In genomic region chr17:56305156-56305555, GRCm38 (mm10) we compare ENCODE assay signal across 8 mouse cellular contexts. TPM values are rescaled to one million over a fixed set of nuclear protein-coding genes. Genes with fewer than 3 reads are reported as not detected.
DNase-seq lines count a peak whose midpoint lies in the region; ATAC-seq lines count a peak whose summit lies in the region.

No protein-coding gene starts in this region.

- H3K4me3 ChIP-seq in lung, embryonic 15.5 days = peak overlapping the region; percentile 74
- H3K4me3 ChIP-seq in embryonic facial prominence, embryonic 13.5 days = peak overlapping the region; percentile 80
- H3K4me3 ChIP-seq in intestine, embryonic 14.5 days (ENCODE audit: low read depth, low read length) = peak overlapping the region; percentile 86
- peak overlapping the region; percentile 79 for H3K4me3 ChIP-seq in neural tube, embryonic 12.5 days

- no peak for DNase-seq in lung, postnatal 25 days (ENCODE audit: low spot score)
- no peak for DNase-seq in intestine, embryonic 14.5 days (ENCODE audit: low spot score)
- no peak for DNase-seq in retina, embryonic 14.5 days (ENCODE audit: low spot score)
- DNase-seq in left cerebral cortex, postnatal 4 days = no peak
- no peak for DNase-seq in adrenal gland, adult 8-10 months

- H3K27ac ChIP-seq in lung, embryonic 15.5 days = peak overlapping the region; percentile 69
- H3K27ac ChIP-seq in embryonic facial prominence, embryonic 13.5 days = peak overlapping the region; percentile 76; the same call in 1 of the 2 replicates
- H3K27ac ChIP-seq in intestine, embryonic 14.5 days (ENCODE audit: low read depth) = peak overlapping the region; percentile 34; the same call in 1 of the 2 replicates
- H3K27ac ChIP-seq in neural tube, embryonic 12.5 days = no peak overlapping the region

- H3K27me3 ChIP-seq in lung, embryonic 15.5 days = no peaks in the 10 kb centered on the region
- H3K27me3 ChIP-seq in embryonic facial prominence, embryonic 13.5 days = no peaks in the 10 kb centered on the region
- H3K27me3 ChIP-seq in intestine, embryonic 14.5 days (replicated peaks; ENCODE audit: control insufficient read depth, insufficient read depth, low read length) = no peaks in the 10 kb centered on the region
- no peaks in the 10 kb centered on the region for H3K27me3 ChIP-seq in neural tube, embryonic 12.5 days (replicated peaks)

- 14% methylated on average over 9 of the region's 9 CpGs for WGBS in lung, embryonic 15.5 days
- WGBS in embryonic facial prominence, embryonic 13.5 days = 28% methylated on average over 9 of the region's 9 CpGs
- WGBS in intestine, embryonic 14.5 days = 20% methylated on average over 9 of the region's 9 CpGs
- 20% methylated on average over 9 of the region's 9 CpGs for WGBS in neural tube, embryonic 12.5 days

- peaks cover 53% of the 10 kb centered on the region for H3K4me1 ChIP-seq in lung, embryonic 15.5 days
- H3K4me1 ChIP-seq in embryonic facial prominence, embryonic 13.5 days = peaks cover 45% of the 10 kb centered on the region
- H3K4me1 ChIP-seq in intestine, embryonic 14.5 days (replicated peaks; ENCODE audit: control insufficient read depth, insufficient read depth, low read length) = peaks cover 46% of the 10 kb centered on the region
- H3K4me1 ChIP-seq in neural tube, embryonic 12.5 days = peaks cover 38% of the 10 kb centered on the region

- H3K4me2 ChIP-seq in lung, embryonic 15.5 days = peak overlapping the region; percentile 96
- peak overlapping the region; percentile 100 for H3K4me2 ChIP-seq in embryonic facial prominence, embryonic 13.5 days
- peak overlapping the region; percentile 99 for H3K4me2 ChIP-seq in intestine, embryonic 14.5 days (ENCODE audit: low read length)
- H3K4me2 ChIP-seq in neural tube, embryonic 12.5 days (replicated peaks) = peak overlapping the region; percentile 95

- peaks cover 30% of the 10 kb centered on the region for H3K36me3 ChIP-seq in lung, embryonic 15.5 days
- peaks cover 43% of the 10 kb centered on the region for H3K36me3 ChIP-seq in embryonic facial prominence, embryonic 13.5 days
- peaks cover 47% of the 10 kb centered on the region for H3K36me3 ChIP-seq in intestine, embryonic 14.5 days (ENCODE audit: control insufficient read depth, insufficient read depth, low read length)
- peaks cover 19% of the 10 kb centered on the region; the same call in 1 of the 2 replicates for H3K36me3 ChIP-seq in neural tube, embryonic 12.5 days

- H3K9me3 ChIP-seq in lung, embryonic 15.5 days = no peaks in the 10 kb centered on the region
- no peaks in the 10 kb centered on the region for H3K9me3 ChIP-seq in embryonic facial prominence, embryonic 13.5 days
- H3K9me3 ChIP-seq in intestine, embryonic 14.5 days (ENCODE audit: control insufficient read depth, low read length) = no peaks in the 10 kb centered on the region
- no peaks in the 10 kb centered on the region for H3K9me3 ChIP-seq in neural tube, embryonic 12.5 days

- intact Hi-C loops in left cerebral cortex, postnatal 4 days (cut with DNase I) = no loop called here

- ATAC-seq in lung, embryonic 15.5 days (ENCODE audit: borderline replicate concordance, extremely low read depth, low FRiP score, low TSS enrichment) = no peak
- ATAC-seq in embryonic facial prominence, embryonic 13.5 days (ENCODE audit: insufficient number of reproducible peaks, insufficient read depth, low FRiP score, low TSS enrichment, low read depth) = no peak
- ATAC-seq in intestine, embryonic 14.5 days (replicated peaks; ENCODE audit: low FRiP score, low TSS enrichment, low read depth) = no peak
- ATAC-seq in neural tube, embryonic 12.5 days (ENCODE audit: low FRiP score, low read depth) = no peak

- H3K9ac ChIP-seq in lung, embryonic 15.5 days = peak overlapping the region; percentile 62
- H3K9ac ChIP-seq in embryonic facial prominence, embryonic 13.5 days = peak overlapping the region; percentile 84
- peak overlapping the region; percentile 83 for H3K9ac ChIP-seq in intestine, embryonic 14.5 days (ENCODE audit: low read length)
- H3K9ac ChIP-seq in neural tube, embryonic 12.5 days = peak overlapping the region; percentile 71

RNA-seq across cellular contexts. Expression of gene Uhrf1, which starts 2.0 kb away (rescaled TPM):
- polyA plus RNA-seq in lung, embryonic 15.5 days (2015; fragmentation: Nextera tagmentation; extraction: Ambion mirVana) = 148 and 150 TPM in 2 replicates
- 135 and 143 TPM in 2 replicates for polyA plus RNA-seq in embryonic facial prominence, embryonic 13.5 days (2015; fragmentation: Nextera tagmentation; extraction: Ambion mirVana)
- polyA plus RNA-seq in intestine, embryonic 14.5 days (2014; fragmentation: Nextera tagmentation; extraction: Ambion mirVana) = 122 and 123 TPM in 2 replicates
- polyA plus RNA-seq in neural tube, embryonic 12.5 days (2016; fragmentation: Nextera tagmentation; extraction: Ambion mirVana) = 94.7 and 95.2 TPM in 2 replicates
- 10 to 100 TPM; 12.3 to 16.2 TPM for total RNA-seq in left cerebral cortex, postnatal 4 days (2021)
- total RNA-seq in adrenal gland, adult 8-10 months (2022) = 1 to 10 TPM; 1.8 to 3.4 (median 2.6) TPM

RNA-seq across cellular contexts. Expression of gene Arrdc5, which starts 5.1 kb away (rescaled TPM):
- polyA plus RNA-seq in lung, embryonic 15.5 days (2015; fragmentation: Nextera tagmentation; extraction: Ambion mirVana) = not detected in 2 replicates
- not detected in 2 replicates for polyA plus RNA-seq in embryonic facial prominence, embryonic 13.5 days (2015; fragmentation: Nextera tagmentation; extraction: Ambion mirVana)
- 0.17 TPM in 1 of 2 replicates, not detected in the other for polyA plus RNA-seq in intestine, embryonic 14.5 days (2014; fragmentation: Nextera tagmentation; extraction: Ambion mirVana)
- polyA plus RNA-seq in neural tube, embryonic 12.5 days (2016; fragmentation: Nextera tagmentation; extraction: Ambion mirVana) = not detected in 2 replicates
- total RNA-seq in left cerebral cortex, postnatal 4 days (2021) = not detected
- not detected for total RNA-seq in adrenal gland, adult 8-10 months (2022)

RNA-seq across cellular contexts. Expression of gene Plin3, which starts 12.5 kb away (rescaled TPM):
- 82.4 and 82.5 TPM in 2 replicates for polyA plus RNA-seq in lung, embryonic 15.5 days (2015; fragmentation: Nextera tagmentation; extraction: Ambion mirVana)
- polyA plus RNA-seq in embryonic facial prominence, embryonic 13.5 days (2015; fragmentation: Nextera tagmentation; extraction: Ambion mirVana) = 65.8 and 83.2 TPM in 2 replicates
- polyA plus RNA-seq in intestine, embryonic 14.5 days (2014; fragmentation: Nextera tagmentation; extraction: Ambion mirVana) = 88.2 and 95.1 TPM in 2 replicates
- polyA plus RNA-seq in neural tube, embryonic 12.5 days (2016; fragmentation: Nextera tagmentation; extraction: Ambion mirVana) = 29.0 and 31.7 TPM in 2 replicates
- 1 to 10 TPM; 4.5 to 6.1 TPM for total RNA-seq in left cerebral cortex, postnatal 4 days (2021)
- total RNA-seq in adrenal gland, adult 8-10 months (2022) = 100 to 1,000 TPM in 3 of 4 experiments, 10 to 100 TPM in 1; 92.6 to 117 (median 103) TPM

RNA-seq across cellular contexts. Expression of gene Kdm4b, which starts 20.7 kb away (rescaled TPM):
- 33.4 and 33.7 TPM in 2 replicates for polyA plus RNA-seq in lung, embryonic 15.5 days (2015; fragmentation: Nextera tagmentation; extraction: Ambion mirVana)
- 36.5 and 36.9 TPM in 2 replicates for polyA plus RNA-seq in embryonic facial prominence, embryonic 13.5 days (2015; fragmentation: Nextera tagmentation; extraction: Ambion mirVana)
- polyA plus RNA-seq in intestine, embryonic 14.5 days (2014; fragmentation: Nextera tagmentation; extraction: Ambion mirVana) = 28.4 and 33.5 TPM in 2 replicates
- 86.1 and 86.7 TPM in 2 replicates for polyA plus RNA-seq in neural tube, embryonic 12.5 days (2016; fragmentation: Nextera tagmentation; extraction: Ambion mirVana)
- total RNA-seq in left cerebral cortex, postnatal 4 days (2021) = 100 to 1,000 TPM; 111 to 112 TPM
- 10 to 100 TPM; 36.7 to 54.1 (median 47.4) TPM for total RNA-seq in adrenal gland, adult 8-10 months (2022)

RNA-seq across cellular contexts. Expression of gene Ticam1, which starts 28.6 kb away (rescaled TPM):
- 4.2 and 4.6 TPM in 2 replicates for polyA plus RNA-seq in lung, embryonic 15.5 days (2015; fragmentation: Nextera tagmentation; extraction: Ambion mirVana)
- 4.1 and 4.3 TPM in 2 replicates for polyA plus RNA-seq in embryonic facial prominence, embryonic 13.5 days (2015; fragmentation: Nextera tagmentation; extraction: Ambion mirVana)
- polyA plus RNA-seq in intestine, embryonic 14.5 days (2014; fragmentation: Nextera tagmentation; extraction: Ambion mirVana) = 7.1 and 11.3 TPM in 2 replicates
- polyA plus RNA-seq in neural tube, embryonic 12.5 days (2016; fragmentation: Nextera tagmentation; extraction: Ambion mirVana) = 1.5 and 2.0 TPM in 2 replicates
- 1 to 10 TPM; 3.4 to 3.7 TPM for total RNA-seq in left cerebral cortex, postnatal 4 days (2021)
- 10 to 100 TPM; 23.9 to 26.3 (median 24.8) TPM for total RNA-seq in adrenal gland, adult 8-10 months (2022)
